Mouse (Mus musculus): ENCODE data around the gene Gm13090. TPM values are rescaled to one million over a fixed set of nuclear protein-coding genes. Genes with fewer than 3 reads are reported as not detected.

Gm13090 gene
- polyA plus RNA-seq (2014; fragmentation: Illumina TruSeq; extraction: RNeasy Lipid Tissue Mini Kit (QIAGEN cat#74804); ENCODE audit: low read depth, low replicate concordance), result not detected

GRCm38 (mm10) chr4:151089270-151089669 is at the start of gene Gm13090:
TSS of gene Gm13090 (plus strand) at chr4:151089570.

GRCm38 (mm10) chr4:151044037-151044943 is 45.1 kb upstream of the Gm13090 start, which contains the start of gene Per3:
TSS of gene Per3 (minus strand) at chr4:151044665.

GRCm38 (mm10) chr4:151057347-151058321 is 31.7 kb upstream of the Gm13090 start, which contains the start of gene Vamp3:
TSS of gene Vamp3 (minus strand) at chr4:151057963.

Other genes starting within 250 kb of the Gm13090 start
- gene Errfi1, start 235.7 kb upstream of the Gm13090 start, polyA plus RNA-seq (2014; fragmentation: Illumina TruSeq; extraction: RNeasy Lipid Tissue Mini Kit (QIAGEN cat#74804); ENCODE audit: low read depth, low replicate concordance), result 62.4 TPM
- 222 TPM for gene Park7, start 175.1 kb upstream of the Gm13090 start, polyA plus RNA-seq (2014; fragmentation: Illumina TruSeq; extraction: RNeasy Lipid Tissue Mini Kit (QIAGEN cat#74804); ENCODE audit: low read depth, low replicate concordance)
- gene Tnfrsf9, start 175.0 kb upstream of the Gm13090 start, polyA plus RNA-seq (2014; fragmentation: Illumina TruSeq; extraction: RNeasy Lipid Tissue Mini Kit (QIAGEN cat#74804); ENCODE audit: low read depth, low replicate concordance), result 0.37 TPM
- gene Uts2, start 92.5 kb upstream of the Gm13090 start, polyA plus RNA-seq (2014; fragmentation: Illumina TruSeq; extraction: RNeasy Lipid Tissue Mini Kit (QIAGEN cat#74804); ENCODE audit: low read depth, low replicate concordance), result not detected
- gene Per3, start 44.9 kb upstream of the Gm13090 start, polyA plus RNA-seq (2014; fragmentation: Illumina TruSeq; extraction: RNeasy Lipid Tissue Mini Kit (QIAGEN cat#74804); ENCODE audit: low read depth, low replicate concordance), result 19.1 TPM
- gene Vamp3, start 31.6 kb upstream of the Gm13090 start, polyA plus RNA-seq (2014; fragmentation: Illumina TruSeq; extraction: RNeasy Lipid Tissue Mini Kit (QIAGEN cat#74804); ENCODE audit: low read depth, low replicate concordance), result 68.6 TPM

All from adipose tissue, adult 10 weeks (tissue).